Mouse (Mus musculus): ENCODE measurements around the gene Krt71. TPM values are rescaled to one million over a fixed set of nuclear protein-coding genes. Genes with fewer than 3 reads are reported as not detected.
"Not testable (repeated sequence)": the region's sequence is repeated elsewhere in the genome, so short reads cannot be mapped to it uniquely, and the experiment has no call there.

Gene Krt71
- polyA plus RNA-seq, 1 experiment from 2014 or later = 0.54 TPM

- Histone ChIP-seq H3K4me3 (replicated peaks; ENCODE audit: low read length) (no peak overlapping the region), H3K4me1 (replicated peaks; ENCODE audit: control insufficient read depth, insufficient read depth, low read length) (no peaks in the 10 kb centered on the region), H3K4me2 (replicated peaks) (no peak overlapping the region), H3K27me3 (ENCODE audit: control insufficient read depth, insufficient read depth, low read length) (no peaks in the 10 kb centered on the region), H3K36me3 (replicated peaks; ENCODE audit: control insufficient read depth, insufficient read depth) (no peaks in the 10 kb centered on the region), H3K27ac (no peak overlapping the region), H3K9me3 (ENCODE audit: control insufficient read depth, low read length) (no peaks in the 10 kb centered on the region), H3K9ac (no peak overlapping the region)
- DNase-seq (ENCODE audit: low spot score) = no peak
- 79% methylated on average over 8 of the region's 8 CpGs for WGBS
- no peak for ATAC-seq (ENCODE audit: low FRiP score)
These were observed 45.4 kb downstream of the Krt71 start for GRCm38 (mm10) chr15:101697326-101698188.

DNA sequence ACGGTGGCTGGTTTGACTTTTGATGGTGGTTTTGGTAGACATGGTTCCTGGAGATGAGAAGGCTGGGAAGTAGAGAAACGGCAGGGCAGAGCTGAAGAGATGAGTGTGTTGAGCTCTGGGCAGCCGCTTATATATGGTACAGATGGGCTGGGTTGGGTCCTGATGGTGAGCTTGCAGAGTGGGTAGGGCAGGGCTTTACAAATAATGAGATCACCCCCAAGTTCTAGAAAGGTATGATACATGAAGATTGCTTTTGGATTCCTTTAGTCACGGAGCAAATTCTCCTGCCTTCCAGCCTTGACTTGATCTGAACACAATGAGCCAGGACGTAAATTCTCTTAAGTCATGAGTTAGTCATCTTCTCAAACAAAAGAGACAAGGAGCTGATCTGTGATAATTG lies 48.7 kb downstream of the Krt71 start, which contains the start of gene Krt6a:
TSS of gene Krt6a (minus strand) at position 101 of the 400 bp plus-strand sequence.
- no peak within 1 kb of the TSS for H3K9ac ChIP-seq
- 90% methylated on average over 5 of the region's 5 CpGs for WGBS
- H3K27ac ChIP-seq = no peak within 1 kb of the TSS
- H3K4me3 ChIP-seq (replicated peaks; ENCODE audit: low read length) = no peak within 1 kb of the TSS
- DNase-seq (ENCODE audit: low spot score) (no peak), ATAC-seq (ENCODE audit: low FRiP score) (no peak)
- no peaks in the 10 kb centered on the region for H3K36me3 ChIP-seq (replicated peaks; ENCODE audit: control insufficient read depth, insufficient read depth)
- no peaks in the 10 kb centered on the region for H3K4me1 ChIP-seq (replicated peaks; ENCODE audit: control insufficient read depth, insufficient read depth, low read length)
- H3K27me3 ChIP-seq (ENCODE audit: control insufficient read depth, insufficient read depth, low read length) = no peaks in the 10 kb centered on the region
- H3K4me2 ChIP-seq (replicated peaks) = no peak within 1 kb of the TSS
- H3K9me3 ChIP-seq (ENCODE audit: control insufficient read depth, low read length) = no peaks in the 10 kb centered on the region

- not testable (repeated sequence) for DNase-seq (ENCODE audit: low spot score); H3K4me1 ChIP-seq (replicated peaks; ENCODE audit: control insufficient read depth, insufficient read depth, low read length); H3K4me3 ChIP-seq (replicated peaks; ENCODE audit: low read length); H3K9ac ChIP-seq; H3K36me3 ChIP-seq (replicated peaks; ENCODE audit: control insufficient read depth, insufficient read depth); H3K27me3 ChIP-seq (ENCODE audit: control insufficient read depth, insufficient read depth, low read length); H3K9me3 ChIP-seq (ENCODE audit: control insufficient read depth, low read length); H3K27ac ChIP-seq; ATAC-seq (ENCODE audit: low FRiP score); H3K4me2 ChIP-seq (replicated peaks)
- 93% methylated on average over 5 of the region's 5 CpGs for WGBS
These were observed 52.4 kb downstream of the Krt71 start for GRCm38 (mm10) chr15:101690460-101690859.

GRCm38 (mm10) chr15:101688161-101688560 lies 54.7 kb downstream of the Krt71 start:
- Histone ChIP-seq H3K4me3 (replicated peaks; ENCODE audit: low read length) (no peak overlapping the region), H3K4me2 (replicated peaks) (no peak overlapping the region), H3K9ac (no peak overlapping the region), H3K36me3 (replicated peaks; ENCODE audit: control insufficient read depth, insufficient read depth) (no peaks in the 10 kb centered on the region), H3K9me3 (ENCODE audit: control insufficient read depth, low read length) (no peaks in the 10 kb centered on the region), H3K27ac (no peak overlapping the region), H3K27me3 (ENCODE audit: control insufficient read depth, insufficient read depth, low read length) (no peaks in the 10 kb centered on the region), H3K4me1 (replicated peaks; ENCODE audit: control insufficient read depth, insufficient read depth, low read length) (no peaks in the 10 kb centered on the region)
- WGBS = 77% methylated on average over 2 of the region's 2 CpGs
- DNase-seq (ENCODE audit: low spot score) = no peak
- ATAC-seq (ENCODE audit: low FRiP score) = no peak

Small RNA genes within 50 kb of the gene (microRNA-seq; reads per million reads assigned to microRNA genes)
- gene Gm44323 (not detected), gene Gm44342 (not detected)

Other genes with a start within 250 kb of the Krt71 start
- gene Gm49425, start 225.8 kb downstream of the Krt71 start, polyA plus RNA-seq (2014; fragmentation: Nextera tagmentation; extraction: Ambion mirVana) = not detected in 2 replicates
- gene Krt84, start 210.3 kb downstream of the Krt71 start, polyA plus RNA-seq (2014; fragmentation: Nextera tagmentation; extraction: Ambion mirVana) = not detected in 2 replicates
- gene Krt82, start 192.4 kb downstream of the Krt71 start, polyA plus RNA-seq (2014; fragmentation: Nextera tagmentation; extraction: Ambion mirVana) = not detected in 2 replicates
- gene Krt90, start 180.2 kb downstream of the Krt71 start, polyA plus RNA-seq (2014; fragmentation: Nextera tagmentation; extraction: Ambion mirVana) = 0.15 and 0.23 TPM in 2 replicates
- gene Krt75, start 169.2 kb downstream of the Krt71 start, polyA plus RNA-seq (2014; fragmentation: Nextera tagmentation; extraction: Ambion mirVana) = 0.07 and 0.15 TPM in 2 replicates
- gene Gm5414, start 114.9 kb downstream of the Krt71 start, polyA plus RNA-seq (2014; fragmentation: Nextera tagmentation; extraction: Ambion mirVana) = not detected in 2 replicates
- gene Gm5478, start 95.7 kb downstream of the Krt71 start, polyA plus RNA-seq (2014; fragmentation: Nextera tagmentation; extraction: Ambion mirVana) = not detected in 2 replicates
- not detected in 2 replicates for gene Krt6b, start 62.8 kb downstream of the Krt71 start, polyA plus RNA-seq (2014; fragmentation: Nextera tagmentation; extraction: Ambion mirVana)
- gene Krt6a, start 48.8 kb downstream of the Krt71 start, polyA plus RNA-seq (2014; fragmentation: Nextera tagmentation; extraction: Ambion mirVana) = not detected in 2 replicates
- not detected in 2 replicates for gene Krt5, start 30.2 kb downstream of the Krt71 start, polyA plus RNA-seq (2014; fragmentation: Nextera tagmentation; extraction: Ambion mirVana)
- gene Krt72, start 43.4 kb upstream of the Krt71 start, polyA plus RNA-seq (2014; fragmentation: Nextera tagmentation; extraction: Ambion mirVana) = not detected in 2 replicates
- gene Krt73, start 59.2 kb upstream of the Krt71 start, polyA plus RNA-seq (2014; fragmentation: Nextera tagmentation; extraction: Ambion mirVana) = 0.52 and 0.68 TPM in 2 replicates
- not detected in 2 replicates for gene Krt2, start 75.1 kb upstream of the Krt71 start, polyA plus RNA-seq (2014; fragmentation: Nextera tagmentation; extraction: Ambion mirVana)
- 11.9 and 12.2 TPM in 2 replicates for gene Krt1, start 107.7 kb upstream of the Krt71 start, polyA plus RNA-seq (2014; fragmentation: Nextera tagmentation; extraction: Ambion mirVana)
- gene Krt77, start 126.6 kb upstream of the Krt71 start, polyA plus RNA-seq (2014; fragmentation: Nextera tagmentation; extraction: Ambion mirVana) = 0.20 and 0.21 TPM in 2 replicates
- gene Krt76, start 149.8 kb upstream of the Krt71 start, polyA plus RNA-seq (2014; fragmentation: Nextera tagmentation; extraction: Ambion mirVana) = not detected in 2 replicates
- gene Krt4, start 181.6 kb upstream of the Krt71 start, polyA plus RNA-seq (2014; fragmentation: Nextera tagmentation; extraction: Ambion mirVana) = not detected in 2 replicates
- gene Krt79, start 197.2 kb upstream of the Krt71 start, polyA plus RNA-seq (2014; fragmentation: Nextera tagmentation; extraction: Ambion mirVana) = 0.29 TPM in 1 of 2 replicates, not detected in the other
- 0.07 TPM in 1 of 2 replicates, not detected in the other for gene Krt78, start 211.2 kb upstream of the Krt71 start, polyA plus RNA-seq (2014; fragmentation: Nextera tagmentation; extraction: Ambion mirVana)

Measured in hindbrain, embryonic 14.5 days (tissue).